Mouse (Mus musculus) forebrain, embryonic 11.5 days (tissue): Measurements from ENCODE around the gene Pfn1. TPM values are rescaled to one million over a fixed set of nuclear protein-coding genes. Genes with fewer than 3 reads are reported as not detected.

ENCODE experiments used
- ATAC-seq: fragments of 200-750 bp; cut with Nextera tagmentation; replicated peaks from 2 replicates; pipeline ENCODE4 v1.8.0; 2017; ENCODE audit warnings: moderate TSS enrichment; ENCODE audit not compliant: low FRiP score
- DNase-seq: peaks from one replicate; pipeline ENCODE4 v3.0.0-alpha.2; 2017; ENCODE audit warnings: low spot score
- H3K27ac ChIP-seq: fragments of 300-500 bp; sonication (generic); 2 replicates; pipeline ENCODE4 v1.5.1; 2014; ENCODE audit warnings: low read depth, low read length
- H3K27me3 ChIP-seq: fragments of 300-500 bp; sonication (generic); 2 replicates; pipeline ENCODE4 v1.6.1; 2014; ENCODE audit warnings: mild to moderate bottlenecking, low read length, mixed read lengths; ENCODE audit not compliant: control insufficient read depth, insufficient read depth
- H3K36me3 ChIP-seq: fragments of 300-500 bp; sonication (generic); 2 replicates; pipeline ENCODE4 v1.6.1; 2014; ENCODE audit warnings: mild to moderate bottlenecking, low read length, moderate library complexity, mixed read lengths; ENCODE audit not compliant: control insufficient read depth, insufficient read depth
- H3K4me1 ChIP-seq: fragments of 300-500 bp; sonication (generic); replicated peaks from 2 replicates; pipeline ENCODE4 v1.6.1; 2014; ENCODE audit warnings: low read length, mixed read lengths; ENCODE audit not compliant: control insufficient read depth, insufficient read depth
- H3K4me2 ChIP-seq: fragments of 300-500 bp; sonication (generic); 2 replicates; pipeline ENCODE4 v1.6.1; 2014; ENCODE audit warnings: low read depth, mild to moderate bottlenecking, low read length, moderate library complexity, mixed read lengths; ENCODE audit not compliant: severe bottlenecking
- H3K4me3 ChIP-seq: fragments of 300-500 bp; sonication (generic); 2 replicates; pipeline ENCODE4 v1.5.1; 2014; ENCODE audit warnings: low read depth, low read length
- H3K9ac ChIP-seq: fragments of 300-500 bp; sonication (generic); 2 replicates; pipeline ENCODE4 v1.6.1; 2014; ENCODE audit warnings: low read length
- H3K9me3 ChIP-seq: fragments of 300-500 bp; sonication (generic); 2 replicates; pipeline ENCODE4 v1.6.1; 2016; ENCODE audit warnings: low read length, mixed read lengths; ENCODE audit not compliant: control insufficient read depth
- WGBS: fragments of 180-500 bp; shearing (Covaris S2); extraction: QIAGEN DNeasy Blood & Tissue Kit; methylation state at CpG from one replicate; pipeline ENCODE4 v1.1.7; 2014; 5-methylcytosine and 5-hydroxymethylcytosine counted together
- polyA plus RNA-seq: library from polyadenylated mRNA; unstranded; fragments of >200 nt; fragmentation: Nextera tagmentation; extraction: Ambion mirVana; gene quantifications from 2 replicates; pipeline ENCODE4 v1.2.1, GENCODE M21; 2014

Pfn1 gene
- polyA plus RNA-seq, 1 experiment from 2014 or later: 1,387 TPM

DNA sequence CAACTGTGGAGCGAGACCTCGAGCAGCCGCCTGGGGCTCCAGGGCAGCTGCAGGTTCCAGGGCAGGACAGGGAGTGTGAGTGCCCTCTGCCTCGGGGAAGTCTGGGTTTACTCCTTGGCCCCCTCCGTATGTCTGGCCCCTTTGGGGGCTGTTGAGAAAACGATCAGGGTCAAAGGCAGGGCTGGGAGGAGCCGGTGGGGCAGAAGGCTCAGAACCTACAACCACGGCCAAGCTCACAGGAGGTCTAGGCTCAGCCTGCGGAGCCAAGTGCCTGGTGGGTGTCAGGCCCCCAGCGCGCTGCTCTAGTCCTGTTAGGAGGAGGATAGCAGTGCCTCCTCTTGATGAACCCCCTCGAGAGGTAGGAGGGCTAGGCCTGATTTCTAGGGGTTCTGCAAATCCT lies 26.7 kb upstream of the Pfn1 start:
- no peak for ATAC-seq
- WGBS: 58% methylated on average over 12 of the region's 12 CpGs

DNA sequence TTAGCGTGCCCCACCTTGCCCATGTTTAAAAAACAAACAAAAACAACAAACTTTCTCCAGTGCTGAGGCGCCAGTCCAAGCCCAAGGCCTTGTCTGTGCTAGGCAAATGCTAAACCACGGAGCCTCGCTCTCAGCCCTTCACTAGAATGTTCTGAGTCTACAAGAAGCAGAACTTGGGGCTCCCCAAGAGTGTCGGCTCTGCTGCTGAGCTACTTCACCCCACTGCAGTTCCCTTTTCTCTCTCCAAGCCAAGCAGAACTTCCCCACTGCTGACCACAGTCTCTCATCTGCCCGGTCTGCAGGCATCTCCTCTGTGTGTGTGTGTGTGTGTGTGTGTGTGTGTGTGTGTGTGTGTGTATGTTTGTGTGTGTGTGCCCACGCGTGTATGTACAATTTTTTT lies 25.4 kb upstream of the Pfn1 start:
- no peaks in the 10 kb centered on the region for H3K9me3 ChIP-seq
- no peaks in the 10 kb centered on the region for H3K27me3 ChIP-seq
- H3K4me2 ChIP-seq: no peak overlapping the region
- 90% methylated on average over 8 of the region's 8 CpGs for WGBS
- ATAC-seq (no peak), DNase-seq (no peak)
- no peak overlapping the region for H3K9ac ChIP-seq
- H3K4me3 ChIP-seq: no peak overlapping the region
- no peaks in the 10 kb centered on the region; the same call in 1 of the 2 replicates for H3K36me3 ChIP-seq
- no peak overlapping the region for H3K27ac ChIP-seq
- peaks cover 8% of the 10 kb centered on the region; the same call in 1 of the 2 replicates for H3K4me1 ChIP-seq

More for the DNA sequence above, 26.7 kb upstream of the Pfn1 start:
- H3K4me3 ChIP-seq: no peak overlapping the region
- H3K4me2 ChIP-seq: no peak overlapping the region
- DNase-seq: no peak
- peaks cover 8% of the 10 kb centered on the region; the same call in 1 of the 2 replicates for H3K4me1 ChIP-seq
- no peaks in the 10 kb centered on the region; the same call in 1 of the 2 replicates for H3K36me3 ChIP-seq
- H3K9ac ChIP-seq: no peak overlapping the region
- H3K9me3 ChIP-seq: no peaks in the 10 kb centered on the region
- no peaks in the 10 kb centered on the region for H3K27me3 ChIP-seq
- no peak overlapping the region for H3K27ac ChIP-seq

DNA sequence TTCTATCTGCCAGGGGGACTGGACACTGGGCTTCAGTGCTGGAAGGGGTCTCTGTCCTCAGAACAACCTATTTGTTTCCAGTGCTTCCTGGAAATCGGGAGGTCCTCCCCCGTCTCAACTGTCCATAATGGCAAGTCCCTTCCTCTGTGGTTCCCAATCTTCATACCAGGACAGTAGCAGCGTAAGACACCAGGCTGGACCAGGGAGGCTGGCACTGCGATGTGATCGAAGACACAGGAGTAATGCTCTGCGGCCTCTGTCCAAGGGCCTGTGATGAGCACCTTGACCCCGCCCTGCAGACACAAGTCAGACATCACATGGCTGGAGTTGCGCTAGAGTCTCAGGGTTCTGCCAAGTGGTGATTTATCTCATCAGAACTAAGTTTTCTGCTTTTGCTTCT lies 24.9 kb upstream of the Pfn1 start:
- Histone ChIP-seq H3K4me2 (no peak overlapping the region), H3K4me1 (peaks cover 8% of the 10 kb centered on the region; the same call in 1 of the 2 replicates), H3K9ac (no peak overlapping the region), H3K4me3 (no peak overlapping the region), H3K27ac (no peak overlapping the region), H3K27me3 (no peaks in the 10 kb centered on the region), H3K36me3 (no peaks in the 10 kb centered on the region; the same call in 1 of the 2 replicates), H3K9me3 (no peaks in the 10 kb centered on the region)
- DNase-seq (no peak), ATAC-seq (no peak)
- 95% methylated on average over 8 of the region's 8 CpGs for WGBS

DNA sequence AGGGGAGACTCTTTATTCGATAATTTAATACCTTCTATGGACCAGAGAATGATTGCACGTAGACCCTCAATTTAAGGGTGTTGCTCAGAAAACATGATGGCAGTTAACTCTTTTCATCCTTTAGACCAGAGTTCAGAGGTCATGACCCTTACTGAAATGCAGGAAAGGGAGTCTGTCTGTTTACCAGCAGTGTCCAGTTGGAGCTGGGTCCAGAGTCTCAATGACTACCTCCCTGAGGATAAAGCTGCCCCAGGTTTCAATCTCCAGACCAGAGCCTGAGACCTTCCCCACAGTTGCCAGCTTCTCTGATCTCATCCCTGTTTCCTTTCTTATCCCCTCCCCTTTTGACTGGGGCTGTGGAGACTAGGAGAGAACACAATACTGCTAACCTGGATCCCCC lies 24.1 kb upstream of the Pfn1 start:
- Histone ChIP-seq H3K9ac (no peak overlapping the region), H3K4me1 (peaks cover 8% of the 10 kb centered on the region; the same call in 1 of the 2 replicates), H3K27me3 (no peaks in the 10 kb centered on the region), H3K4me3 (no peak overlapping the region), H3K27ac (no peak overlapping the region), H3K9me3 (no peaks in the 10 kb centered on the region), H3K4me2 (no peak overlapping the region), H3K36me3 (no peaks in the 10 kb centered on the region; the same call in 1 of the 2 replicates)
- DNase-seq: peak; percentile 13
- ATAC-seq: no peak
- WGBS: 77% methylated on average over 2 of the region's 2 CpGs

DNA sequence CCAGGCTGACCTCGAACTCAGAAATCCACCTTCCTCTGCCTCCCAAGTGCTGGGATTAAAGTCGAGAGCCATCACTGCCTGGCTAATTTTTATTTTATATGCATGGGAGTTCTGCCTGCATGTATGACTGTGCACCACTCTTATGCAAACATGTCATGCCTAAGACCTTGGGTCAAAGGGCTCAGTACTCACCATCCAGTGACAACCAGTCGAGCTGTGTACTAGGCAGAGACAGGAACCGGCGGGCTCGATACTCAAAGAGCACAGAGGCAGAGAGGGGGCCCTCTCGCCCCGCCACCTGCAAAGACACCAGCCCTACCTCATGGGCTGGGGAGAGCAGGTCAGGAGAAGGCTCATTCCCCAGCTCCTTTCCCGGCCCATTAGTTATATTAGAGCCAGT lies 23.6 kb upstream of the Pfn1 start:
- Histone ChIP-seq H3K9ac (no peak overlapping the region), H3K4me2 (no peak overlapping the region), H3K36me3 (no peaks in the 10 kb centered on the region; the same call in 1 of the 2 replicates), H3K4me1 (peaks cover 8% of the 10 kb centered on the region; the same call in 1 of the 2 replicates), H3K27ac (no peak overlapping the region), H3K9me3 (no peaks in the 10 kb centered on the region), H3K27me3 (no peaks in the 10 kb centered on the region), H3K4me3 (no peak overlapping the region)
- DNase-seq (peak; percentile 37), ATAC-seq (no peak)
- 83% methylated on average over 9 of the region's 9 CpGs for WGBS

DNA sequence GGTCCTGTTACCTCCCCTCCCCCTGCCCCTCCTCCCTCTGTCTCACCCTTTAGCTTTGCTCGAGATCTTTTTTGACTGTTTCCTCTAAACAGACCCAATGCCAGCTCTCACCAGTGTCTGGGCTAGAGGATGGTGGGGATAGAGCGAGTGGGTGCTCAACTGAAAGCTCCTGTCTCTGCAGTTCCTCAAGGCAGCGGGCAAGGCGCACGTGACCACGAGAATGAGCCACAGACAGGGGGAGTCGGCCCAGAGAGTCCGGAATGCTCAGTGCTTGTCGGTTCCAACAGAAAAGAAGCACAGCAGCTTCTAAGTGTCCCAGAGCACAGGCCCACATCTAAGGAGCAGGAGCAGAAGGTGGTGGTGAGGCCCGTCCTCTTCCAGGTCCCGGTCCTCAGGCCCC lies 20.1 kb upstream of the Pfn1 start:
- no peak overlapping the region for H3K4me3 ChIP-seq
- peak; percentile 50 for DNase-seq
- no peaks in the 10 kb centered on the region for H3K9me3 ChIP-seq
- H3K27me3 ChIP-seq: no peaks in the 10 kb centered on the region
- 59% methylated on average over 11 of the region's 11 CpGs for WGBS
- ATAC-seq: no peak
- H3K27ac ChIP-seq: no peak overlapping the region
- no peak overlapping the region for H3K9ac ChIP-seq
- no peaks in the 10 kb centered on the region; the same call in 1 of the 2 replicates for H3K36me3 ChIP-seq
- H3K4me2 ChIP-seq: no peak overlapping the region
- peaks cover 4% of the 10 kb centered on the region; the same call in 1 of the 2 replicates for H3K4me1 ChIP-seq

DNA sequence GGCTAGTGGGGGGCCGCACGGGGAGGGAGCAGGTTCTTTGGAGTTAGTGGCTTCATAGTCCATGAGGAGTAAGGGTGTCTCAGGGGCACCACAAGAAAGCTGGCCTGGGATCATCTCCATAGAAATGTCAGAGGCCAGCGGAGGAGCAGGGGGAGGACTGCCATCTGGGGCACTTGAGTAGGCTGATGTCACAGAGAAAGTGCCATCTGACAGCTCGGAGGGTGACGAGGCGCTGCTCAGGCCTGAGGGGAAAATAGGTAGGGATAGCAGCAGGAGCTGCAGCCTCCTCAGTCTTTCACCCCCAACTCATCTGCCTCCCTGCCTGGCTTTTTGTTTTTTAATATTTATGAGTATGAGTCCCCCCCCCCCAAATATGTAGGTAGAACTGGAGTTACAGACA lies 19.6 kb upstream of the Pfn1 start:
- Histone ChIP-seq H3K9me3 (no peaks in the 10 kb centered on the region), H3K9ac (no peak overlapping the region), H3K4me3 (no peak overlapping the region), H3K36me3 (no peaks in the 10 kb centered on the region; the same call in 1 of the 2 replicates), H3K27ac (no peak overlapping the region), H3K4me1 (peaks cover 4% of the 10 kb centered on the region; the same call in 1 of the 2 replicates), H3K4me2 (no peak overlapping the region), H3K27me3 (no peaks in the 10 kb centered on the region)
- ATAC-seq (no peak), DNase-seq (peak; percentile 49)
- 60% methylated on average over 6 of the region's 6 CpGs for WGBS

DNA sequence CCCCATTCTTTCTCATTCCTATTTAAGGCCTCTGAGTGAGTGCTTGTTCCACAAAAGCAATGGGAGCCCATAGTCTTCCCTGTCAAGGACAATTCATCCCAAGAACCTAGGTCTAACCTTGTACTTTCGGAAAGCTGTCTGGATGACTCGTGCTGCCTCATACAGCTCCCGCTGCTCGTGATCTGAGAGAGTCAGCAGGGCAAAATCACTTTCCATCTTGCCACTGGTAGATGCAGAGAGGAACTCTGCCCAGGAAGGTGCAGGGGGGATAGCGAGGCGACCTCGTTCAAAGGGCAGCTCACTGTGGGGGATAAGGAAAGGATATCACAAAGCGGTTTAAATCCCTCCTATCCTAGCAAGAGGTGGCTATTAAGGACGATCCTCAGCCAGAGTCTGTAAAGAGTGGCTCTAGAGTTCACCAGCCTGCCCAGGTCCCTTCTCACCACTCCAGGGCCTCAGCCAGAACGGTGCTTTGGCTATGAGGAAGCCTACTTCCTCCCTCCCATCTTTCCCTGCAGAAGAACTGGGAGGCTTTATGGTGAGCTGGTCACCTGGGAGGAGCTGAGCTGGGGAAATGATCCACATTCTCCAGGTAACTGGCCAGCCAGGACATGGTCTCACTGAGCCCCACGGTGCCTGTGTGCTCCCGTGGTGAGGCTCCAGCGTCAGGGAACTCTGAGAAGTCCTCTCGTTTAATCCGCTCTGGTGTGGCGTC lies 17.0 kb upstream of the Pfn1 start:
- Histone ChIP-seq H3K4me3 (no peak overlapping the region), H3K27ac (no peak overlapping the region), H3K4me2 (no peak overlapping the region), H3K36me3 (no peaks in the 10 kb centered on the region; the same call in 1 of the 2 replicates), H3K9ac (no peak overlapping the region), H3K27me3 (no peaks in the 10 kb centered on the region), H3K9me3 (no peaks in the 10 kb centered on the region), H3K4me1 (peaks cover 4% of the 10 kb centered on the region; the same call in 1 of the 2 replicates)
- DNase-seq (peak; percentile 49), ATAC-seq (no peak)
- WGBS: 80% methylated on average over 16 of the region's 16 CpGs
